Mouse (Mus musculus) T-helper 17 cell (primary cell): Measurements from ENCODE around the gene Olfr1084.
"Not testable (repeated sequence)": the region's sequence is repeated elsewhere in the genome, so short reads cannot be mapped to it uniquely, and the experiment has no call there.

ENCODE experiments used
- in situ Hi-C, 2 experiments: fragments of 300-600 bp; cut with MboI, MseI; formaldehyde crosslinking; loops; 1 replicate in 1 of 2; 2 replicates in 1 of 2; pipeline ENCODE4 v1.15.1; 2025; ENCODE audit warnings: high pct_unique_total_duplicates in 2 of 2

Gene Olfr1084

DNA sequence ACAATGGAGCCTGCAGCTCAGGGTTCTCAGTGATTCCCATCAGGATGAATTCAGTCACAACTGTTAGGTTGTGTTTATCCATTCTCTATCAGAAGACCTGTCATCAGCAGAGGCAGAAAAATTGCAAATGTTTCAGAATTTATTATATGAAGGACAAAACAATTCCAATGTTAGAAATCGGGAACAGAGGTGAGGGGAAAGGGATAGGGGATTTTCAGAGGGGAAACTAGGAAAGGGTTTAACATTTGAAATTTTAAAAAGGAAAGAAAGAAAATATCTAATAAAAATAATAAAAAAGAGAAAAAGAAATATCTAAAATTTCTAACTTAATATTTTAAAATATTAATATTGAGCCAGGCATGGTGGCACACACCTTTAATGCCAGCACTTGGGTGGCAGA is at the start of gene Olfr1084:
TSS of gene Olfr1084 (minus strand) at position 101 of the 400 bp plus-strand sequence.
- in situ Hi-C loops = not testable (repeated sequence)

GRCm38 (mm10) chr2:86679992-86680391 is 40.5 kb upstream of the Olfr1084 start, which contains the start of gene Olfr1086:
TSS of gene Olfr1086 (minus strand) at chr2:86680092.
- in situ Hi-C loops = no loop called here

GRCm38 (mm10) chr2:86661919-86662318 is 22.4 kb upstream of the Olfr1084 start, which contains the start of gene Olfr1085:
TSS of gene Olfr1085 (minus strand) at chr2:86662019.
- in situ Hi-C loops = loop anchor here in 1 of 2 experiments (10.0 kb wide), 1 partner anchor 1953 kb away; no protein-coding TSS in a partner anchor

- in situ Hi-C loops = not testable (repeated sequence)
Observed at GRCm38 (mm10) chr2:86598866-86599265, 40.7 kb downstream of the Olfr1084 start, which contains the start of gene Olfr1082. TSS of gene Olfr1082 (minus strand) at chr2:86598966.
